Mouse (Mus musculus) kidney, adult 2 months (tissue): ENCODE measurements around the gene Tenm4.

Experiments used
- CTCF ChIP-seq: fragments of 200-500 bp; conservative IDR thresholded peaks from 2 replicates; pipeline ENCODE4 v1.5.1; 2011; ENCODE audit warnings: low read depth, mild to moderate bottlenecking, control low read depth, low read length, moderate library complexity, mixed read lengths; ENCODE audit not compliant: insufficient read depth, insufficient read length
- POLR2A ChIP-seq: fragments of 200-500 bp; IDR thresholded peaks from one replicate; pipeline ENCODE4 v1.6.1; 2011; ENCODE audit warnings: low read depth, low read length, control low read depth

DNA sequence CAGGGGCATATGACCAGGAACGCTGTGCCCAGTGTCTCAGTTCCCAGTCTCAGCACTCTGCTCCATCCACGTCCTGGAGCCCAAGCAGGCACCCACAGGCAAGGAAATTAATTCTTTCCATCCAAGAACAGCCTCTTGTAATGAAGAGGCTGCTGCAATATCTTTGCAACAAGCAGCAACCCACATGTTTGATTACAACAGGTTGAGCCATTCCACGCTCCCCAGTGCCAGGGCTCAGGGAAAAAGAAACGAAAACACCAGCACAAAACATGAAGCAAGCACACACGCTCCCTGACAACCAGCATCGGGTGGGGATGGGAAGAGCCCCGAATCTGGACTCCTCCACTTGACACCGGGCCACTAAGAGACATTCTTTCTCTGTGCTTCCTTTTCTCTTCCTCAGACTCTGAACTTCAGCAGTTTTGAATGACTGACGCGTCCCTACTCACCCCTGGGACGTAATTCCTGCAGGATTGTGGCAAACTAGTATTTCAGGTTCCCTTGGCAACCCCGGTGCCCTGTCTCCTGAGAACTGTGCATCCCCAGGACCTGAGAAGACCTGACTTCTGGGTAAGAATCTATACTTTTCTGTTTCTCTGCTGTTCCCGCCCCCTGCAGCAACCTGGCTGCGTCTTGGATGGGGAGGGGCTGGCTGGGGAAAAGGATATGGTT lies at the start of gene Tenm4:
- TF ChIP-seq CTCF (no peak), POLR2A (no peak)
